Mouse (Mus musculus) liver, embryonic 11.5 days (tissue): ENCODE data around the gene Higd1c. TPM values are rescaled to one million over a fixed set of nuclear protein-coding genes. Genes with fewer than 3 reads are reported as not detected.
"Not testable (repeated sequence)": the region's sequence is repeated elsewhere in the genome, so short reads cannot be mapped to it uniquely, and the experiment has no call there.

Source experiments
- ATAC-seq: fragments of 200-750 bp; cut with Nextera tagmentation; replicated peaks from 2 replicates; pipeline ENCODE4 v1.8.0; 2017; ENCODE audit warnings: moderate number of reproducible peaks, mild to moderate bottlenecking, moderate TSS enrichment, moderate library complexity; ENCODE audit not compliant: low FRiP score
- DNase-seq: peaks from one replicate; pipeline ENCODE4 v3.0.0-alpha.2; 2017; ENCODE audit warnings: low spot score
- H3K27ac ChIP-seq: fragments of 300-500 bp; sonication (generic); 2 replicates; pipeline ENCODE4 v1.5.1; 2014; ENCODE audit warnings: mild to moderate bottlenecking, low read depth, low read length, control low read depth
- H3K27me3 ChIP-seq: fragments of 300-500 bp; sonication (generic); replicated peaks from 2 replicates; pipeline ENCODE4 v1.6.1; 2014; ENCODE audit warnings: low read length, mixed read lengths; ENCODE audit not compliant: control insufficient read depth, insufficient read depth
- H3K36me3 ChIP-seq: fragments of 300-500 bp; sonication (generic); 2 replicates; pipeline ENCODE4 v1.6.1; 2014; ENCODE audit warnings: mild to moderate bottlenecking, low read length, moderate library complexity, mixed read lengths; ENCODE audit not compliant: control insufficient read depth, insufficient read depth
- H3K4me1 ChIP-seq: fragments of 300-500 bp; sonication (generic); replicated peaks from 2 replicates; pipeline ENCODE4 v1.6.1; 2014; ENCODE audit warnings: low read length, mixed read lengths; ENCODE audit not compliant: control insufficient read depth, insufficient read depth
- H3K4me2 ChIP-seq: fragments of 300-500 bp; sonication (generic); 2 replicates; pipeline ENCODE4 v1.6.1; 2014; ENCODE audit warnings: mild to moderate bottlenecking, control low read depth, moderate library complexity
- H3K4me3 ChIP-seq: fragments of 300-500 bp; sonication (generic); 2 replicates; pipeline ENCODE4 v1.5.1; 2014; ENCODE audit warnings: low read depth, low read length, control low read depth
- H3K9ac ChIP-seq: fragments of 300-500 bp; sonication (generic); 2 replicates; pipeline ENCODE4 v1.6.1; 2014; ENCODE audit warnings: low read depth, low read length, control low read depth
- H3K9me3 ChIP-seq: fragments of 300-500 bp; sonication (generic); 2 replicates; pipeline ENCODE4 v1.6.1; 2016; ENCODE audit warnings: low read length, inconsistent platforms, mixed read lengths; ENCODE audit not compliant: control insufficient read depth
- WGBS: fragments of 180-500 bp; shearing (Covaris S2); extraction: QIAGEN DNeasy Blood & Tissue Kit; methylation state at CpG from one replicate; pipeline ENCODE4 v1.1.7; 2014; 5-methylcytosine and 5-hydroxymethylcytosine counted together
- polyA plus RNA-seq: library from polyadenylated mRNA; unstranded; fragments of >200 nt; fragmentation: Nextera tagmentation; extraction: Ambion mirVana; gene quantifications from 2 replicates; pipeline ENCODE4 v1.2.1, GENCODE M21; 2014

The Higd1c gene
- polyA plus RNA-seq, 1 experiment from 2014 or later, result not detected

DNA sequence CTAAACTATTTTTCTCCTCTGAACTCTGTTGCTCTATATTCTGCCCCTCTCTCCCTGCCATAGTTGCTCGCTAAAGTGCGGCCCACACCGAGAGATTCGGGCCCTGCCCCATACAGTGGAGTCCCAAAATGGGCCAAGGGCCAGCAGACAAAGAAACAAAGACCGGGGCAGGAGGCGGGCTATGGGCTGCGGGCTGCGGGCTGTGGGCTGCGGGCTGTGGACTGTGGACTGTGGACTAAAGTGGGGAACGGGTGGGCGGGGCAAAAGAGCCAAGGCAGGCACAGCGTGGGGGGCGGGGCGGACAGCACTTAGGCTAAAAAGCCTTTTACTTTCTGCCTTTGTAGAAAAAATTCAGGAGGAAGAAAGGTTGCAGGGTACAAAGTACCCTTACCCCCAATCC lies 17.6 kb upstream of the Higd1c start:
- 0 out of 2 replicates have a peak, but pooled peaks have one; percentile 29 for ATAC-seq

GRCm38 (mm10) chr15:100349496-100349895 lies 14.8 kb upstream of the Higd1c start:
- no peaks in the 10 kb centered on the region for H3K27me3 ChIP-seq
- no peaks in the 10 kb centered on the region for H3K36me3 ChIP-seq
- ATAC-seq (no peak), DNase-seq (no peak)
- 48% methylated on average over 2 of the region's 2 CpGs for WGBS
- no peaks in the 10 kb centered on the region for H3K9me3 ChIP-seq
- H3K27ac ChIP-seq, result no peak overlapping the region
- no peaks in the 10 kb centered on the region for H3K4me1 ChIP-seq
- H3K4me3 ChIP-seq, result no peak overlapping the region
- no peak overlapping the region for H3K4me2 ChIP-seq
- H3K9ac ChIP-seq, result no peak overlapping the region

More for the DNA sequence above, 17.6 kb upstream of the Higd1c start:
- no peaks in the 10 kb centered on the region for H3K4me1 ChIP-seq
- H3K9ac ChIP-seq, result no peak overlapping the region
- no peaks in the 10 kb centered on the region for H3K36me3 ChIP-seq
- H3K27ac ChIP-seq, result peak overlapping the region; percentile 4; the same call in 1 of the 2 replicates
- H3K4me3 ChIP-seq, result no peak overlapping the region
- DNase-seq, result no peak
- H3K4me2 ChIP-seq, result no peak overlapping the region
- WGBS, result 67% methylated on average over 14 of the region's 14 CpGs
- H3K27me3 ChIP-seq, result no peaks in the 10 kb centered on the region
- H3K9me3 ChIP-seq, result no peaks in the 10 kb centered on the region

DNA sequence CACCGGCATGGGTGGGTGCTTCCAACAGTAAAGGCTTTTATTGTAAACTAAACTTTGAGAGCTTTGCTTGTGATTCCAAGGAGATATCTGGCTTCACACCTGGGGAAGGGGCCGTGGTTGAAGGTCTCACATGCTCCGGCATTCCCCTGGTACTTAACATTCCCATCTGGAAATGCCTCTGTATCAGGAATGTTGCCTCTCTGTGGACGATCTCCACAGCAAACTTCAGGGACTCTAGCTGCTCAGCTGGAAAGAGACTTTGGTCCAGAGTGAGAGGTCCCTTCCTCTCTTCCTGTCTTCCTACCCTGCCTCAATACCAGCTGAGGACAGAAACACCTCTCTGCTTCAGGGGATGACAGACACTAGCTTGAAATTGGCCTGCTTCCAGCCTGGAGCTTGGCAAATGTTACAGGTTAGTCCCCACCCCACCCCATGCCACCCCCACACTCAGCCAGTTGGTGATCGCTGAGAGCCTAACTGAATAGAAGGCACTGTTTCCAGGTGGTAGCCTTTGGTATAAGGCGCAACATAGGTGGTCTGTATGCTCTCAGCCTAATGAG lies 12.8 kb upstream of the Higd1c start:
- no peak overlapping the region for H3K9ac ChIP-seq
- H3K4me2 ChIP-seq, result no peak overlapping the region
- no peaks in the 10 kb centered on the region for H3K4me1 ChIP-seq
- H3K9me3 ChIP-seq, result no peaks in the 10 kb centered on the region
- ATAC-seq, result no peak
- H3K36me3 ChIP-seq, result no peaks in the 10 kb centered on the region
- H3K27me3 ChIP-seq, result no peaks in the 10 kb centered on the region
- H3K27ac ChIP-seq, result no peak overlapping the region
- no peak for DNase-seq
- H3K4me3 ChIP-seq, result no peak overlapping the region
- 66% methylated on average over 6 of the region's 6 CpGs for WGBS

DNA sequence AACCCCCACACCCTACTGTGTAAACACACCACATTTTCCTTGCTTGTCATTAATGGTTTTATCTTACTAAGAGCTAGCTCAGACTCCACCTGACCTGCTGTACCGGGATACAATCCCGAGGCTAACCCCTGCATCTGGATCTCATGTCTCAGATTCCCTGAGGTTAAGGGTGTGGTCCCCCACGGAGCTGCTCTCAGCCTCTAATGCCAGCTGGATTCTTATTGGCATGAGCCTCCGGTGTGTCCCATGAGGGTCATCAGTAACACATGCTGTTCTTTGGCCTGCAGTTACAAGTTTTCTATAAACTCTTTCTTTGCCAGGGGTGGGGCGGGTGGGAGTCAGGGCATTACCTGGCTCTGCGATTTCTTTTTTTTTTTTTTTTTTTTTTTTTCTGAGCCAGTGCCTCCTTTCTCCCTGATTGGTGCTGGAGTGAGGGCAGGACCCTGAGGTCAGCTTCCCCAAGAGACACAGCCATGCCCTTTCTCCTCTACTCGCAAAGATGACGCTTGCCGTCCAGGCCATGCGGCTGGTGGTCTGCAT lies 11.6 kb upstream of the Higd1c start, which contains the start of the genes Methig1 and Mettl7a2:
TSS of gene Methig1 (plus strand) at position 439 of the 540 bp plus-strand sequence.
TSS of gene Mettl7a2 (plus strand) at position 490 of the 540 bp plus-strand sequence.
- WGBS, result 83% methylated on average over 10 of the region's 10 CpGs
- Histone ChIP-seq H3K4me1 (no peaks in the 10 kb centered on the region), H3K27me3 (no peaks in the 10 kb centered on the region), H3K4me3 (no peak within 1 kb of the TSS), H3K36me3 (no peaks in the 10 kb centered on the region), H3K4me2 (no peak within 1 kb of the TSS), H3K27ac (no peak within 1 kb of the TSS), H3K9ac (no peak within 1 kb of the TSS), H3K9me3 (no peaks in the 10 kb centered on the region)
- ATAC-seq (no peak), DNase-seq (no peak)

- not testable (repeated sequence) for H3K9ac ChIP-seq, H3K9me3 ChIP-seq, H3K27ac ChIP-seq, H3K4me3 ChIP-seq, H3K4me2 ChIP-seq, H3K4me1 ChIP-seq, DNase-seq, H3K36me3 ChIP-seq, H3K27me3 ChIP-seq, ATAC-seq
- 79% methylated on average over 20 of the region's 22 CpGs for WGBS
Observed at GRCm38 (mm10) chr15:100353399-100353798, 10.9 kb upstream of the Higd1c start.

- no peak overlapping the region for H3K27ac ChIP-seq
- no peak overlapping the region for H3K9ac ChIP-seq
- H3K4me1 ChIP-seq, result no peaks in the 10 kb centered on the region
- H3K9me3 ChIP-seq, result no peaks in the 10 kb centered on the region
- 76% methylated on average over 5 of the region's 5 CpGs for WGBS
- no peaks in the 10 kb centered on the region for H3K27me3 ChIP-seq
- no peak overlapping the region for H3K4me2 ChIP-seq
- ATAC-seq, result no peak
- DNase-seq, result no peak
- no peaks in the 10 kb centered on the region for H3K36me3 ChIP-seq
- H3K4me3 ChIP-seq, result no peak overlapping the region
Observed at GRCm38 (mm10) chr15:100355876-100356275, 8.5 kb upstream of the Higd1c start.

DNA sequence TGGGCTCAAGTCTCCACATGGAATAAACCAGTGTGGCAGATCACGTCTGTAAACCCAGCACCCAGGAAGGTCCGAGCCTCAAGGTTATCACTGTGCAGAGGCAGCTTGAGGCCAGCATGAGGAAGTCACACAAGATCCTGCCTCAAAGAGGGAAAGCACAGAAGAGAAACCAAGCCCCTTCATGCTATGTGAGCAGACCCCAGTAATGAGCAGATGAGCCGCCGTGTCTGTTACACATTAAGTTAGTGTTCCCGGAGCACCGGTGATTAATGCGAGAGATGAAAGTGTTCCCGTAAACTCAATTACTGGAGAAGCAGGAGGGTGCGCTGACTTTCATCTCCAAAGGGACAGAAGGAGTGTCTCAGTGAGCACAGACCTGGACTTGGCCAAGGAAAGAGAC lies 1.6 kb downstream of the Higd1c start:
- H3K27ac ChIP-seq, H3K36me3 ChIP-seq, ATAC-seq, H3K4me2 ChIP-seq, H3K9me3 ChIP-seq, H3K27me3 ChIP-seq, H3K4me1 ChIP-seq, H3K9ac ChIP-seq, H3K4me3 ChIP-seq, DNase-seq: not testable (repeated sequence)
- WGBS, result 74% methylated on average over 9 of the region's 9 CpGs

DNA sequence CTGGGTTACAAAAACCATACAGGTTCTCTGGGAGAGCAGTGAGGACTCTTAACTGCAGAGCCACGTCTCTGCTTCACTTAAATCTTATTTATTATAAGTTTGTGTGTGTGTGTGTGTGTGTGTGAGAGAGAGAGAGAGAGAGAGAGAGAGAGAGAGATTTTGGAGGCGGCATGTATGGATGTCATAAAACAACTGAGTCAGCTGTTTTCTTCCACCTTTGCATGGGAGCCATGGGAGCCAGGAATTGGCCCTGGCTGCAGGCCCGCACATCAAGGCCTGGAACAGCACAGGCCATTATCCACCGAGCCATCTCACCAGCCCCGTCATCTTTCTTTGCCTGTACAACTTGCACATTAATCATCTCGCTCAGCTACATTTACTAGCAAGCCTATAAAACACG lies 2.8 kb downstream of the Higd1c start:
- no peak for DNase-seq
- 77% methylated on average over 7 of the region's 7 CpGs for WGBS

GRCm38 (mm10) chr15:100375066-100375465 lies 10.7 kb downstream of the Higd1c start:
- Histone ChIP-seq H3K9me3 (no peaks in the 10 kb centered on the region), H3K9ac (no peak overlapping the region), H3K4me1 (no peaks in the 10 kb centered on the region), H3K4me2 (no peak overlapping the region), H3K36me3 (no peaks in the 10 kb centered on the region), H3K27ac (no peak overlapping the region), H3K4me3 (no peak overlapping the region), H3K27me3 (no peaks in the 10 kb centered on the region)
- ATAC-seq (no peak), DNase-seq (no peak)
- 30% methylated on average over 5 of the region's 5 CpGs for WGBS

More for the DNA sequence above, 2.8 kb downstream of the Higd1c start:
- ATAC-seq, result no peak
- H3K4me2 ChIP-seq, result no peak overlapping the region
- H3K27me3 ChIP-seq, result no peaks in the 10 kb centered on the region
- no peak overlapping the region for H3K4me3 ChIP-seq
- no peaks in the 10 kb centered on the region for H3K4me1 ChIP-seq
- no peaks in the 10 kb centered on the region for H3K9me3 ChIP-seq
- no peak overlapping the region for H3K27ac ChIP-seq
- no peak overlapping the region for H3K9ac ChIP-seq
- H3K36me3 ChIP-seq, result no peaks in the 10 kb centered on the region
